Mouse (Mus musculus): ENCODE measurements around the gene Fam166a.

Gene Fam166a

GRCm38 (mm10) chr2:25218445-25218844 is at the start of gene Fam166a:
TSS of gene Fam166a (plus strand) at chr2:25218745.
- DNase-seq (ENCODE audit: low read depth): no peak

DNA sequence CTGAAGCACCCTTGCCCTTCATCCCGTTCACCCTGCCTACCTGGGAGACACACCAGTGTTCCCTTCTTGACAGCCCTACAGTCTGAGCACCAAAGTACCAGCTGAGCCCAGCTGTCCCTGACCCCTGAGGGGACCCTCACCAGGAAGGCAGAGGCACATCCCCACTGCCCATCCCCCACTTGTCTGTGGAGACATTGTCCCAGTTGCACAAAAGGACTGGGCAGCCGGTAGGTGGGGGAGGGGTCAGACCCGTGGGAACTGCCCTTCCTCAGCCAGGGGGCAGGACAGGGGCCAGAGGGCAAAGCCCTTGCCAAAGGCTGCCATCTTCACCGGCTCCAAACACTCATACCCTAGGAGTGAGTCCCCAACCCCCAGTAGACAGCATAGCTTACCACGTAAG is 48.8 kb upstream of the Fam166a start:
- DNase-seq (ENCODE audit: low read depth): no peak

GRCm38 (mm10) chr2:25170326-25171100 is 48.0 kb upstream of the Fam166a start:
- peak; percentile 50 for DNase-seq (ENCODE audit: low read depth)

DNA sequence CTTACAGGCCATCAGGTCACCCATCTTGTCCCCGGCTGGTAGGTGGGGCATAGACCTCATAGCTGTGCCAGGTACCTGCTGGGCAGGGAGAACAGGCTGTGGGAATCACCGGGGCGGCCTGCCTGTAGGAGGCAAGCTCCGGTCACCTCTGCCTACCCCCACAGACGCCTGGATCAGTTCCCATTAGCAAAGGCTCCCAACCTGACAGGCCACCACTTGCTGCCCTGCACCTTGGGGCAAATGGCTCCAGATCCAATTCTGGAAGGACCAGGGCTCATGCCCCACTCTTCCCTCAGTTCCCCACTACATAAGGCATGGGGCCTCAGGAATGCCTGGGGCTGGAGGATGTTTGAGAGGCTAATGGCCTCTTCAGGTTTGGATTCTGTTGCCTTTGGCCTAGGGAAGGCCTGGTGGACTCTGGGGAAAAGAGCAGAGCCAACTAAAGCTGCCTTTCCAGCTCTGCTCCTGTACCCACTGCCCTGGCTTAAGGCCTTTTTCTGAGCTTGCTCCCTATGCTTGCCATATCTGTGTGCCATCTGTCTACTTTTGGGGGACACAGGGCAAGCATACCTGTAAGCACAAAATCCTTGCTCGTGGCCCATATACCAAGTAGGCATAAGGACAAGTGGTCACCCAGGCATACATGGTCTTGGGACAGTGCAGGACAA is 47.3 kb upstream of the Fam166a start:
- DNase-seq (ENCODE audit: low read depth): no peak

- no peak for DNase-seq (ENCODE audit: low read depth)
Observed at GRCm38 (mm10) chr2:25171769-25172153, 46.8 kb upstream of the Fam166a start.

DNA sequence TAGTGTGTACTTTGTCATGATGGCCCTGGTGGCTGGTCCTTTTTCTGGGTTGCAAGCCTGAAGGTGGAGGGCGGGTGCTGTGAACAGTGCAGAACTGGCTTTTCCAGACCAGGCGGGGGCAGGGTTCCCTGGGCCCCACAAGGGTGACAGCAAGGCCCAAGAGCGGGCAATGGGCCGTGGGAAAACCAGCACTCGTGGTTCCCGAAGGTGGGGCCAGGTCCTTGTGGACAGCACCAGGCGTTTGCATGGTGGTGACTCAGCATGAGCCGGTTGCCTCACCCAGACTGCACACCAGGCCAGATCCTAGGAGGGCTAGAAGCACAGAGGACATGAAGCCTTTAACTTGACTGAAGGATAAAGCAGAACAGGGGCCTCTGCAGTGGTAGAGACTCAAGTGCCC is 45.9 kb upstream of the Fam166a start:
- DNase-seq (ENCODE audit: low read depth): no peak

GRCm38 (mm10) chr2:25173821-25174220 is 44.7 kb upstream of the Fam166a start:
- DNase-seq (ENCODE audit: low read depth): no peak

DNA sequence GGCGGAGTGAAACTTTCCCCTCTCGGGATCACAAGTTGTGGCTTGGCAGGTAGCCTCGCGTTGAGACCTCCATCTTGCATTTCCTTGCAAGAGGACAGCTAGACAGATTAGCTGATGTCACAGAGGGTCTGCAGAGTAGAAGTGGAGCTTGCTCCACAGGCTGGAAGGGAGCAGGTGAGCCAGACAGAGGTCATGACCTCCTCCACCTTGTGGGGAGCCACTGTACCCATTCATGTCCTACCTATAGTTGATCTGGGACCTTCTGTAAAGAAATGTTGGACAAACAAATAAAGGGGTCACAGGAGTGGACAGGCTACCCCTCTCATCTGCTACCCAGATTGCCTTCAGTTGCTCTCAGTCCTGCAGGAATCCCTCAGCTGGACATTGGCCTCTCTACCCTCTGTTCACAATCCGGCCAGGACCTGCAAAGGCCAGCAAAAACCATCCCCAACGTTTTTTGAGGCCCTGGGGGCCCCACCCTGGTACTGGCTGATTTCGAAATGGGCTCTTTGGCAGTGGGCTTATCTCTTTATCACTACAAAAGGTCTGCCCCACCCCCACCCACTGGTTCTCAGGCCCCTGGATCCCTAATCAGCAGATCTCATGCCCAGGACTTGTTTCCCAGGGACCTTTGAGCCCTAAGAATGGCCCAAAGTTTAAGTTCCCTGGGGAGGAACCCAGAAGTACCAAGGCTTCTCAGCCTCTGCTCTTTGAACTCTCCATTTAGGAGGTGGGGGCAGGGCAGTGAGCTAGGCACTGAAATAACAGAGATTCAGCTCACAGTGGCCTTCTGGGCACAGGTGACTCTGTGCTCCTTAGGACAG is 43.5 kb upstream of the Fam166a start:
- no peak for DNase-seq (ENCODE audit: low read depth)

DNA sequence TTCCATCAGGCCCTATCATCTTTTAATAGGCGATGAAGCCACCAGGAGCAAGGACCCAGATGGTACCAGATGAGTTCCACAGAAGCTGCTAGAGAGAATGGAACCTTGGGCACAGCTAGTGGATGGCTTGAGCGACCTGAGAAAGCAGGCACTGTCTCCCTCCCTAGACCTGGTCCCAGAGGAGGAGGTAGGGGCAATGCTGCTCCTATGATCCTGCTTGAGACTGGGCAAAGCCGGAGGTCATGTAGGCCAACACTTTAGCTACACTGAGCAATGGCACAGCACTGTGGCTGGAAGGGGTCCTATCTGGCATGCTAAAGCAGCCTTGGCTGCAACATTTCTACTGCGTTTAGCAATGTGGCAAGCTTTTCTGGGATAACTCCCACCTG is 42.9 kb upstream of the Fam166a start:
- DNase-seq (ENCODE audit: low read depth): no peak

DNA sequence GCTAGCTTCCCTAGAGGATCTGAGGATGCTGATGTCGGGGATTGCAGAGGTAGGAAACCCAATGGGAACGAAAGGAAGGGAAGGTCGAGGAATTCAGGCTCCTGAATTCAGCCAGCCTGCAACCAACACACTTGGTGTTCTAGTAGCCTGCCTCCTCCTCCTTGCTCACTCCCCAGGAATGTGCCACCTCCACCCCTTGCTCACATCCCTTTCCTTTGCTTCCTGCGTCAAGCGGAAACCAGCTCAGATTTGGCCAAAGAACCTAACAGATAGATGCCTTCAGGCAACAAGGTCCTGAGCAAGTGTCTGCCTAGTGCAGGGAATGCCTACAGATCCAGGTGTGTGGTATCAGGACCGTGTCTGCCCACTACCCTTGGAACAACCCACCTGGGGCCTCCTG is 42.0 kb upstream of the Fam166a start:
- no peak for DNase-seq (ENCODE audit: low read depth)

- no peak for DNase-seq (ENCODE audit: low read depth)
Observed at GRCm38 (mm10) chr2:25177076-25177475, 41.5 kb upstream of the Fam166a start.

DNA sequence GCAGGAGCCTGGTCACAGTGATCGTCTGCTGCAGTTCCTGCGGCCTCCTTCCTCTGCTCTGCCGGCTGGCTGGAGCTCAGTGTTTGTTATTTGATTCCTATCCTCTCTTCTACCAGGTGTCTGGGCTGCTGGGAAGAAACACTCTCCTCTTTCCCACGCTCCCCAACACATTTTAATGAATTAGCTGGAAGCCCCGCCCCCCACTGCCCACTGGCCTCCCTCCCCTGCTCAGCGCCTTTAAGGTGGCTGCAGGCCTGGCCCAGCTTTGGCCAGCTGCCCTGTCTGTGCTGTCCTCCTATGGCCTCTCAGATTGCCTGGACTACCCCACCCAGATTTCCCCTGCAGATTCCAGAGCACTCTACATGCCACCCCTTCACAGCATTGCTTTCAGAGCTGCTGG is 40.9 kb upstream of the Fam166a start:
- no peak for DNase-seq (ENCODE audit: low read depth)

DNA sequence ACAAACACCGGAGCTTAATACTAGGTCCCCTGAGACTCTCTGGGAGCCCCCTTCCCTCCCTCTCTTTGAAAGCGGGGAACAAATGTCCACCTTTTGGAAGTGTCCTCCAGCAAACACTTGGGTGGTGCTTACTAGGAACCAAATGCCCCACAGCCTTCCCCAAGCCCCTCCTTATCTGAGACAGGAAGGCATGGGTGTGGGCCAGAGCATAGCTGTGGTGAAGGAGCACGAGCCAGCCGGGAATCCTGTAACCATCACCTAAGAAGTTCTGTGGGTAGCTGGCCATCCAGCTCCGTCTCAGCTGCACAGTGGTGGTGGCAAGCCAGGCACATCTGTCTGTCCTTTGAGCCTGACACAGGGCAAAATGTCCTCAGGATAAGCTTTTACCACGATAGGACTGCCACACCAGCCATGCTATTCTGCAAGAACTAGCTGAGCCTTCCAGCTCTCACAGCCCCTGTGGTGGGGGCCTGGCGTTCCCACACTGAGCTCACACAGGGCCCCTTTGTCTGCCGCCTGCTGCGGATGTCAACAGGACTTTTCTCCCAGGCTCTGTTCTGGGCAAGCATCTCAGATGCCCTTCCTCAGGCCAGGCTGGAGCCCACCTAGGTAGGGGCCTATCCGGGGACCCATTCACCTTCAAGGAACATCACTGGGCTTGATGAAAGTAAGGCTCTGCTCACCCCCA is 40.1 kb upstream of the Fam166a start:
- no peak for DNase-seq (ENCODE audit: low read depth)

DNA sequence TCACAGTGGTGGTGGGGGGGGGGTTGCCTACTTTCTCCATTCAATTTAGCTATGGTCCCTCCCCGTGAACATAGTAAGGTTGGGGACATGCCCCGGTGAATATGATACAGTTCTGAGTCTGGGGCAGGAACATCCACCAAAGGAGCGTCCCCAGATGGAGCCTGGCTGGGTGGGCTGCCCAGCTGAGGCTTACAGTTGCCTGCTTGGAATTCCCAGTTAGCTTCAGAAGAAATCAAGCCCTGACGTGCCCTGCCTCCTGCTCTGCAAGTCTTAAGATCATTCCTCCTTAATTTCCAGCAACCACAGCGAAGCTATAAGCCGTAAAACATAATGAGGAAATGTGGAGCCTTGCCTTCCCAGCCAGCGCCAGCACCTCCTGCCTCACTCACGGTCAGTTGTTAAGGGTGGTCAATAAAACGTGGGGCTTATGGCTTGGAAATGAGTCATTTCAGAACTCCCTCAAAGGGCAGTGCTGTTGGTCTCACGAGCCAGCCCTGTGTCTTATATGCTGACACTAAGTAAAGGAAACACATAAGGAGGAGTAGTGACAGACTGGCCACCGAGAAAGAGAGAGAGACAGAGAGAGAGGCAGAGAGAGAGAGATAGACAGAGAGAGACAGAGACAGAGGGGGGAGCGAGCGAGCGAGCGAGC is 38.9 kb upstream of the Fam166a start:
- DNase-seq (ENCODE audit: low read depth): no peak

- DNase-seq (ENCODE audit: low read depth): peak; percentile 94
Observed at GRCm38 (mm10) chr2:25180478-25180903, 38.1 kb upstream of the Fam166a start, which contains the start of gene Nrarp. TSS of gene Nrarp (plus strand) at chr2:25180758.

DNA sequence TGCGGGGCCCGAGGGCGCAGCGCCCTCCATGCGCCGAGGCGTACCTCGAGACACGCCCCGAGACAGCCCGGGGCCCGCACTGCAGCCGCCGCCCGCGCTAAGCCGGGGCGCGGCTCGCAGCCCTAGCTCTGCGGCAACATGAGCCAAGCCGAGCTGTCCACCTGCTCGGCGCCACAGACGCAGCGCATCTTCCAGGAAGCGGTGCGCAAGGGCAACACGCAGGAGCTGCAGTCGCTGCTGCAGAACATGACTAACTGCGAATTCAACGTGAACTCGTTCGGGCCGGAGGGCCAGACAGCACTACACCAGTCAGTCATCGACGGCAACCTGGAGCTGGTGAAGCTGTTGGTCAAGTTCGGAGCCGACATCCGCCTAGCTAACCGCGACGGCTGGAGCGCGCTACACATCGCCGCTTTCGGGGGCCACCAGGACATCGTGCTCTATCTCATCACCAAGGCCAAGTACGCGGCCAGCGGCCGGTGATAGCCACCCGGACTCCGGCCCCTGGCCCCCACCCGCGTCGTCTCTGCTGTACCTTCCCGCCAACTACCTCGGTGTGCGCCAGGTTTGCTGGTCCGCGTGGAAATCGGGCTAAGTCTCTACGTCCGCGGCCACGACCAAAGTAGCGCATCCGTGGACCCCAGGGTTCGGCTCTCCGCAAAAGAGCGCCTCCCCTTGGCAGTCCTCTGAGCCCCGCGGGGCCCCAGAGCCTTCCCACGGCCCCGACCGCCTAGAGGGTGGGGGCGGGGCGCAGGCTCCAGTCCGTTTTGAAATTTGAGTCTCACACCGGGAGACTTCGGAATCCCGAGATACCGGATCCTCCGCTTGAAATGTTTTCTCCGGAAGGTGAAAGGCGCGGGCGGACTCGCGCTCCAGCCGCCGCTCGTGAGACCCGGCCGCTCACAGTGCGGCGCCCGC is 37.3 kb upstream of the Fam166a start:
- peak; percentile 79 for DNase-seq (ENCODE audit: low read depth)

- no peak for DNase-seq (ENCODE audit: low read depth)
Observed at GRCm38 (mm10) chr2:25181891-25182397, 36.6 kb upstream of the Fam166a start.

GRCm38 (mm10) chr2:25182664-25183063 is 35.9 kb upstream of the Fam166a start:
- DNase-seq (ENCODE audit: low read depth): no peak

- peak; percentile 57 for DNase-seq (ENCODE audit: low read depth)
Observed at GRCm38 (mm10) chr2:25183336-25183735, 35.2 kb upstream of the Fam166a start.

DNA sequence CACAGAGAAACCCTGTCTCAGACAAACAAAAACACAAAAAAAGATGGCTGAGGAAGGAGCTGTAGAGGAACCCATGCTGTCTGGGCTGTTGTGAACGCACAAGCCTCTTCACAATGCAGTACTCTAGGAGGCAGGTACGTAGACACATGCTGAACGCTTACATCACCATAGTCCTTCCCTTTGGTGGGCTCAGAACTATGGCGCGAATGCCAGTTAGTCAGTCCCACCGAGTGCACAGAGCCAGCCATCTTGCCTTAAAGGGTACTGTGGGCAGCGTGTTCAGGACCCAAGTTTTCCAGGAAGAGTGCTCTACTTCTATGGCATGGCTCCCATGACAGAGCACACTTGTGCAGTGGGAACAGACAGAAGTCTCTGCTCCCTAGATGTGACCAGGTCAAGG is 34.0 kb upstream of the Fam166a start:
- no peak for DNase-seq (ENCODE audit: low read depth)
